Mouse (Mus musculus): ENCODE measurements at regions not wholly inside any gene's neighbourhood (a gene's known extent, or its start where the extent isn't known, plus 50 kb on each side); places are given as distances from the start of the nearest gene placed in this dataset.
A peak's percentile ranks its signal among the peaks of the same experiment; 100 is the strongest.

- H3K79me2 ChIP-seq (replicated peaks; ENCODE audit: control insufficient read depth, extremely low read depth, insufficient read depth, poor library complexity, severe bottlenecking), result no peaks in the 10 kb centered on the region
- H3K27ac ChIP-seq (ENCODE audit: insufficient read depth, low read depth), result no peak overlapping the region
- H3K9ac ChIP-seq (ENCODE audit: insufficient read depth, low read depth), result no peak overlapping the region
- peak; percentile 24 for DNase-seq (ENCODE audit: extremely low read depth)
- no peak overlapping the region for H3K4me2 ChIP-seq (ENCODE audit: insufficient read depth, low read depth, poor library complexity, severe bottlenecking)
- TF ChIP-seq E2F4 (IDR thresholded peaks at IDR 0.05; ENCODE audit: insufficient replicate concordance, low read depth, low read length) (no peak), BHLHE40 (IDR thresholded peaks at IDR 0.05; ENCODE audit: low read depth, low read length) (peak; percentile 36; the same call in 1 of the 2 replicates), USF1 (IDR thresholded peaks at IDR 0.05; ENCODE audit: low read depth, low read length) (peak; percentile 4; the same call in 1 of the 2 replicates), EP300 (IDR thresholded peaks at IDR 0.05; ENCODE audit: low read length) (no peak)
- no peak overlapping the region for H3K4me3 ChIP-seq (replicated peaks in 1 of 3; ENCODE audit: low read depth in 2 of 3, low read length in 2 of 3, poor library complexity in 1 of 3)
- in situ Hi-C loops (cut with MboI; ENCODE audit: low pct_ligation_motif_present, low pct_unique_long_range_greater_than_20kb, low sequenced_read_pairs) (no loop called here), dilution Hi-C loops (cut with MboI; ENCODE audit: extremely low pct_ligation_motif_present, extremely low pct_unique_long_range_greater_than_20kb, low sequenced_read_pairs) (no loop called here)
- peaks cover 0 to 12% of the 10 kb centered on the region in 2 experiments; a peak in 2 of 4 replicates for H3K4me1 ChIP-seq (ENCODE audit: control insufficient read depth in 1 of 2, insufficient read depth in 2 of 2)
- H3K36me3 ChIP-seq (replicated peaks in 1 of 2; ENCODE audit: control insufficient read depth in 1 of 2, insufficient read depth in 1 of 2, low read length in 1 of 2), result no peaks in the 10 kb centered on the region
- H3K27me3 ChIP-seq (replicated peaks), result no peaks in the 10 kb centered on the region
- peaks cover 3% of the 10 kb centered on the region for H3K9me3 ChIP-seq (replicated peaks; ENCODE audit: low read length)
Measured at GRCm38 (mm10) chr7:34570114-34571065, 86.1 kb downstream of the Kctd15 start.

GRCm38 (mm10) chr7:34569747-34570113 is 86.8 kb downstream of the Kctd15 start:
- Histone ChIP-seq H3K9ac (ENCODE audit: insufficient read depth, low read depth) (no peak overlapping the region), H3K36me3 (replicated peaks in 1 of 2; ENCODE audit: control insufficient read depth in 1 of 2, insufficient read depth in 1 of 2, low read length in 1 of 2) (no peaks in the 10 kb centered on the region), H3K9me3 (replicated peaks; ENCODE audit: low read length) (peaks cover 3% of the 10 kb centered on the region), H3K79me2 (replicated peaks; ENCODE audit: control insufficient read depth, extremely low read depth, insufficient read depth, poor library complexity, severe bottlenecking) (no peaks in the 10 kb centered on the region), H3K4me2 (ENCODE audit: insufficient read depth, low read depth, poor library complexity, severe bottlenecking) (no peak overlapping the region), H3K4me3 (replicated peaks in 1 of 3; ENCODE audit: low read depth in 2 of 3, low read length in 2 of 3, poor library complexity in 1 of 3) (no peak overlapping the region), H3K4me1 (ENCODE audit: control insufficient read depth in 1 of 2, insufficient read depth in 2 of 2) (peaks cover 0 to 12% of the 10 kb centered on the region in 2 experiments; a peak in 2 of 4 replicates), H3K27me3 (replicated peaks) (no peaks in the 10 kb centered on the region), H3K27ac (ENCODE audit: insufficient read depth, low read depth) (no peak overlapping the region)
- no peak for DNase-seq (ENCODE audit: extremely low read depth)
- dilution Hi-C loops (cut with MboI; ENCODE audit: extremely low pct_ligation_motif_present, extremely low pct_unique_long_range_greater_than_20kb, low sequenced_read_pairs), result no loop called here
- in situ Hi-C loops (cut with MboI; ENCODE audit: low pct_ligation_motif_present, low pct_unique_long_range_greater_than_20kb, low sequenced_read_pairs), result no loop called here
- no peak for TF ChIP-seq SIN3A (IDR thresholded peaks at IDR 0.05; ENCODE audit: low read length)
- peak; percentile 37 for TF ChIP-seq BHLHE40 (IDR thresholded peaks at IDR 0.05; ENCODE audit: low read depth, low read length)
- TF ChIP-seq NELFE (IDR thresholded peaks at IDR 0.05; ENCODE audit: low read depth, low read length), result no peak
- no peak for TF ChIP-seq RAD21 (IDR thresholded peaks at IDR 0.05; ENCODE audit: low read depth, low read length)
- TF ChIP-seq TCF12 (IDR thresholded peaks at IDR 0.05; ENCODE audit: low read depth, low read length), result no peak
- TF ChIP-seq POLR2A (IDR thresholded peaks at IDR 0.05; ENCODE audit: low read depth, low read length), result no peak
- no peak for TF ChIP-seq ZMIZ1 (IDR thresholded peaks at IDR 0.05; ENCODE audit: low read depth, low read length)
- no peak for TF ChIP-seq NRF1 (IDR thresholded peaks at IDR 0.05; ENCODE audit: low read depth, low read length)

GRCm38 (mm10) chr7:34567575-34567974 is 89.0 kb downstream of the Kctd15 start:
- H3K9me3 ChIP-seq (replicated peaks; ENCODE audit: low read length), result peaks cover under 1% of the 10 kb centered on the region
- dilution Hi-C loops (cut with MboI; ENCODE audit: extremely low pct_ligation_motif_present, extremely low pct_unique_long_range_greater_than_20kb, low sequenced_read_pairs), result no loop called here
- TF ChIP-seq UBTF (IDR thresholded peaks at IDR 0.05; ENCODE audit: low read depth, low read length) (no peak), RCOR1 (conservative IDR thresholded peaks at IDR 0.05; ENCODE audit: low read depth, low read length) (no peak), MEF2A (IDR thresholded peaks at IDR 0.05; ENCODE audit: borderline replicate concordance, low read depth, low read length) (no peak), EP300 (IDR thresholded peaks at IDR 0.05; ENCODE audit: low read length) (no peak), GABPA (IDR thresholded peaks at IDR 0.05; ENCODE audit: insufficient replicate concordance, low read depth, low read length) (no peak), JUND (conservative IDR thresholded peaks at IDR 0.05; ENCODE audit: low read depth, low read length) (no peak)
- no peaks in the 10 kb centered on the region for H3K36me3 ChIP-seq (replicated peaks in 1 of 2; ENCODE audit: control insufficient read depth in 1 of 2, insufficient read depth in 1 of 2, low read length in 1 of 2)
- no peak for DNase-seq (ENCODE audit: extremely low read depth)
- no peak overlapping the region for H3K4me2 ChIP-seq (ENCODE audit: insufficient read depth, low read depth, poor library complexity, severe bottlenecking)
- no peaks in the 10 kb centered on the region for H3K27me3 ChIP-seq (replicated peaks)
- no peaks in the 10 kb centered on the region for H3K79me2 ChIP-seq (replicated peaks; ENCODE audit: control insufficient read depth, extremely low read depth, insufficient read depth, poor library complexity, severe bottlenecking)
- peaks cover 0 to 12% of the 10 kb centered on the region in 2 experiments; a peak in 2 of 4 replicates for H3K4me1 ChIP-seq (ENCODE audit: control insufficient read depth in 1 of 2, insufficient read depth in 2 of 2)
- H3K9ac ChIP-seq (ENCODE audit: insufficient read depth, low read depth), result no peak overlapping the region
- no peak overlapping the region for H3K27ac ChIP-seq (ENCODE audit: insufficient read depth, low read depth)
- H3K4me3 ChIP-seq (replicated peaks in 1 of 3; ENCODE audit: low read depth in 2 of 3, low read length in 2 of 3, poor library complexity in 1 of 3), result no peak overlapping the region
- in situ Hi-C loops (cut with MboI; ENCODE audit: low pct_ligation_motif_present, low pct_unique_long_range_greater_than_20kb, low sequenced_read_pairs), result no loop called here

All from CH12.LX (cell line).